Mouse (Mus musculus) lung, embryonic 15.5 days (tissue): ENCODE measurements around the gene Fgd6. TPM values are rescaled to one million over a fixed set of nuclear protein-coding genes. Genes with fewer than 3 reads are reported as not detected.

ENCODE experiments used
- ATAC-seq: fragments of 200-750 bp; cut with Nextera tagmentation; 2 replicates; pipeline ENCODE4 v1.8.0; 2017; ENCODE audit warnings: moderate number of reproducible peaks, borderline replicate concordance; ENCODE audit not compliant: low FRiP score, low TSS enrichment; ENCODE audit errors: extremely low read depth
- H3K27ac ChIP-seq: fragments of 300-500 bp; sonication (generic); 2 replicates; pipeline ENCODE4 v1.5.1; 2015; ENCODE audit warnings: moderate library complexity, mild to moderate bottlenecking, inconsistent platforms
- H3K27me3 ChIP-seq: fragments of 300-500 bp; sonication (generic); 2 replicates; pipeline ENCODE4 v1.6.1; 2015; ENCODE audit warnings: inconsistent platforms
- H3K36me3 ChIP-seq: fragments of 300-500 bp; sonication (generic); 2 replicates; pipeline ENCODE4 v1.6.1; 2015; ENCODE audit warnings: inconsistent platforms
- H3K4me1 ChIP-seq: fragments of 300-500 bp; sonication (generic); 2 replicates; pipeline ENCODE4 v1.6.1; 2015; ENCODE audit warnings: inconsistent platforms
- H3K4me2 ChIP-seq: fragments of 300-500 bp; sonication (generic); 2 replicates; pipeline ENCODE4 v1.6.1; 2015; ENCODE audit warnings: inconsistent platforms, mild to moderate bottlenecking, moderate library complexity
- H3K4me3 ChIP-seq: fragments of 300-500 bp; sonication (generic); 2 replicates; pipeline ENCODE4 v1.5.1; 2015; ENCODE audit warnings: mild to moderate bottlenecking, inconsistent platforms
- H3K9ac ChIP-seq: fragments of 300-500 bp; sonication (generic); 2 replicates; pipeline ENCODE4 v1.6.1; 2015; ENCODE audit warnings: inconsistent platforms
- H3K9me3 ChIP-seq: fragments of 300-500 bp; sonication (generic); 2 replicates; pipeline ENCODE4 v1.6.1; 2016; ENCODE audit warnings: inconsistent platforms
- WGBS: fragments of 180-500 bp; shearing (Covaris S2); methylation state at CpG from one replicate; pipeline ENCODE4 v1.1.7; 2015; 5-methylcytosine and 5-hydroxymethylcytosine counted together
- polyA plus RNA-seq: library from polyadenylated mRNA; unstranded; fragments of >200 nt; fragmentation: Nextera tagmentation; extraction: Ambion mirVana; gene quantifications from 2 replicates; pipeline ENCODE4 v1.2.1, GENCODE M21; 2015

The Fgd6 gene
- polyA plus RNA-seq, 1 experiment from 2014 or later: 3.2 TPM

GRCm38 (mm10) chr10:94144581-94144980 is 108.8 kb downstream of the Fgd6 start:
- WGBS: 37% methylated on average over 5 of the region's 5 CpGs
- Histone ChIP-seq H3K36me3 (no peaks in the 10 kb centered on the region), H3K4me3 (no peak overlapping the region), H3K9ac (no peak overlapping the region), H3K27ac (peak overlapping the region; percentile 29; the same call in 1 of the 2 replicates), H3K27me3 (no peaks in the 10 kb centered on the region), H3K4me1 (peaks cover 25% of the 10 kb centered on the region), H3K9me3 (no peaks in the 10 kb centered on the region), H3K4me2 (no peak overlapping the region)
- no peak; the same call in 1 of the 2 replicates for ATAC-seq

GRCm38 (mm10) chr10:94147391-94147755 is 111.6 kb downstream of the Fgd6 start:
- no peaks in the 10 kb centered on the region for H3K36me3 ChIP-seq
- no peaks in the 10 kb centered on the region for H3K9me3 ChIP-seq
- peak overlapping the region; percentile 70 for H3K4me2 ChIP-seq
- H3K27me3 ChIP-seq: no peaks in the 10 kb centered on the region
- H3K4me1 ChIP-seq: peaks cover 43% of the 10 kb centered on the region
- peak overlapping the region; percentile 89 for H3K27ac ChIP-seq
- WGBS: 6% methylated on average over 8 of the region's 8 CpGs
- H3K9ac ChIP-seq: peak overlapping the region; percentile 77
- ATAC-seq: peak; percentile 5; the same call in 1 of the 2 replicates
- peak overlapping the region; percentile 85 for H3K4me3 ChIP-seq

- no peaks in the 10 kb centered on the region for H3K9me3 ChIP-seq
- under 1% methylated on average over 64 of the region's 64 CpGs for WGBS
- H3K4me3 ChIP-seq: peak within 1 kb of the TSS; percentile 85
- no peaks in the 10 kb centered on the region for H3K27me3 ChIP-seq
- peak; percentile 88 for ATAC-seq
- peak within 1 kb of the TSS; percentile 70 for H3K4me2 ChIP-seq
- H3K9ac ChIP-seq: peak within 1 kb of the TSS; percentile 77
- H3K4me1 ChIP-seq: peaks cover 43% of the 10 kb centered on the region
- no peaks in the 10 kb centered on the region for H3K36me3 ChIP-seq
- peak within 1 kb of the TSS; percentile 89 for H3K27ac ChIP-seq
Observed at GRCm38 (mm10) chr10:94147756-94148531, 112.1 kb downstream of the Fgd6 start, which contains the start of gene Nr2c1. TSS of gene Nr2c1 (plus strand) at chr10:94148023.

GRCm38 (mm10) chr10:94151488-94151887 is 115.7 kb downstream of the Fgd6 start:
- Histone ChIP-seq H3K27ac (peak overlapping the region; percentile 15; the same call in 1 of the 2 replicates), H3K36me3 (0 out of 2 replicates have a peak, but pooled peaks cover 5% of the 10 kb centered on the region), H3K9ac (no peak overlapping the region), H3K4me1 (peaks cover 35% of the 10 kb centered on the region), H3K27me3 (no peaks in the 10 kb centered on the region), H3K4me3 (no peak overlapping the region), H3K9me3 (no peaks in the 10 kb centered on the region), H3K4me2 (no peak overlapping the region)
- WGBS: 58% methylated on average over 4 of the region's 4 CpGs
- no peak for ATAC-seq

- ATAC-seq: no peak
- H3K4me2 ChIP-seq: no peak overlapping the region
- peaks cover 25% of the 10 kb centered on the region for H3K4me1 ChIP-seq
- H3K27ac ChIP-seq: no peak overlapping the region
- no peak overlapping the region for H3K4me3 ChIP-seq
- H3K9ac ChIP-seq: no peak overlapping the region
- peaks cover 17% of the 10 kb centered on the region for H3K36me3 ChIP-seq
- H3K27me3 ChIP-seq: no peaks in the 10 kb centered on the region
- H3K9me3 ChIP-seq: no peaks in the 10 kb centered on the region
Observed at GRCm38 (mm10) chr10:94153841-94154240, 118.0 kb downstream of the Fgd6 start.

- WGBS: 92% methylated on average over 6 of the region's 6 CpGs
- Histone ChIP-seq H3K27me3 (no peaks in the 10 kb centered on the region), H3K9me3 (no peaks in the 10 kb centered on the region), H3K4me3 (no peak overlapping the region), H3K4me2 (no peak overlapping the region), H3K9ac (no peak overlapping the region), H3K36me3 (peaks cover 30% of the 10 kb centered on the region), H3K4me1 (no peaks in the 10 kb centered on the region), H3K27ac (no peak overlapping the region)
- no peak for ATAC-seq
Observed at GRCm38 (mm10) chr10:94158962-94159361, 123.2 kb downstream of the Fgd6 start.

GRCm38 (mm10) chr10:94159406-94159805 is 123.6 kb downstream of the Fgd6 start:
- peaks cover 34% of the 10 kb centered on the region for H3K36me3 ChIP-seq
- no peak overlapping the region for H3K27ac ChIP-seq
- no peak for ATAC-seq
- no peak overlapping the region for H3K9ac ChIP-seq
- H3K4me3 ChIP-seq: no peak overlapping the region
- H3K27me3 ChIP-seq: no peaks in the 10 kb centered on the region
- H3K4me1 ChIP-seq: no peaks in the 10 kb centered on the region
- 90% methylated on average over 4 of the region's 4 CpGs for WGBS
- no peak overlapping the region for H3K4me2 ChIP-seq
- H3K9me3 ChIP-seq: no peaks in the 10 kb centered on the region

GRCm38 (mm10) chr10:94161051-94161765 is 125.4 kb downstream of the Fgd6 start:
- Histone ChIP-seq H3K4me1 (no peaks in the 10 kb centered on the region), H3K4me3 (no peak overlapping the region), H3K36me3 (peaks cover 44% of the 10 kb centered on the region), H3K9ac (no peak overlapping the region), H3K27me3 (no peaks in the 10 kb centered on the region), H3K4me2 (no peak overlapping the region), H3K9me3 (no peaks in the 10 kb centered on the region), H3K27ac (no peak overlapping the region)
- 89% methylated on average over 5 of the region's 5 CpGs for WGBS
- no peak for ATAC-seq

GRCm38 (mm10) chr10:94162031-94162430 is 126.2 kb downstream of the Fgd6 start:
- H3K9me3 ChIP-seq: no peaks in the 10 kb centered on the region
- no peak for ATAC-seq

GRCm38 (mm10) chr10:94164104-94164845 is 128.5 kb downstream of the Fgd6 start:
- Histone ChIP-seq H3K4me3 (no peak overlapping the region), H3K4me2 (no peak overlapping the region), H3K36me3 (peaks cover 54% of the 10 kb centered on the region), H3K27ac (no peak overlapping the region), H3K9ac (no peak overlapping the region), H3K27me3 (no peaks in the 10 kb centered on the region), H3K9me3 (no peaks in the 10 kb centered on the region), H3K4me1 (no peaks in the 10 kb centered on the region)
- WGBS: 77% methylated on average over 5 of the region's 5 CpGs
- ATAC-seq: no peak

More at GRCm38 (mm10) chr10:94162031-94162430, 126.2 kb downstream of the Fgd6 start:
- Histone ChIP-seq H3K27ac (no peak overlapping the region), H3K27me3 (no peaks in the 10 kb centered on the region), H3K36me3 (peaks cover 47% of the 10 kb centered on the region), H3K4me3 (no peak overlapping the region), H3K9ac (no peak overlapping the region), H3K4me2 (no peak overlapping the region), H3K4me1 (no peaks in the 10 kb centered on the region)
- WGBS: 88% methylated on average over 7 of the region's 7 CpGs

GRCm38 (mm10) chr10:94165426-94165825 is 129.6 kb downstream of the Fgd6 start:
- no peak overlapping the region for H3K4me2 ChIP-seq
- no peak for ATAC-seq
- no peaks in the 10 kb centered on the region for H3K9me3 ChIP-seq
- no peak overlapping the region for H3K4me3 ChIP-seq
- H3K36me3 ChIP-seq: peaks cover 61% of the 10 kb centered on the region
- no peaks in the 10 kb centered on the region for H3K27me3 ChIP-seq
- no peak overlapping the region for H3K27ac ChIP-seq
- 85% methylated on average over 16 of the region's 16 CpGs for WGBS
- H3K4me1 ChIP-seq: no peaks in the 10 kb centered on the region
- H3K9ac ChIP-seq: no peak overlapping the region
